Mouse (Mus musculus) heart, postnatal 36 days (tissue): ENCODE results near the gene Camk2d. TPM values are rescaled to one million over a fixed set of nuclear protein-coding genes. Genes with fewer than 3 reads are reported as not detected.

Experiments
- DNase-seq, 2 experiments: peaks; one replicate each; pipeline ENCODE4 v3.0.0; 2021 to 2022
- intact Hi-C: fragments of 180-260 bp; cut with DNase I; formaldehyde crosslinking; loops from one replicate; pipeline ENCODE4 v1.15.1; 2025
- total RNA-seq, 2 experiments: library from RNA; stranded (reverse); gene quantifications; 2 replicates each; pipeline ENCODE4 v1.2.3; 2021

Gene Camk2d
- 100 to 1,000 TPM; 138 to 147 TPM for total RNA-seq

DNA sequence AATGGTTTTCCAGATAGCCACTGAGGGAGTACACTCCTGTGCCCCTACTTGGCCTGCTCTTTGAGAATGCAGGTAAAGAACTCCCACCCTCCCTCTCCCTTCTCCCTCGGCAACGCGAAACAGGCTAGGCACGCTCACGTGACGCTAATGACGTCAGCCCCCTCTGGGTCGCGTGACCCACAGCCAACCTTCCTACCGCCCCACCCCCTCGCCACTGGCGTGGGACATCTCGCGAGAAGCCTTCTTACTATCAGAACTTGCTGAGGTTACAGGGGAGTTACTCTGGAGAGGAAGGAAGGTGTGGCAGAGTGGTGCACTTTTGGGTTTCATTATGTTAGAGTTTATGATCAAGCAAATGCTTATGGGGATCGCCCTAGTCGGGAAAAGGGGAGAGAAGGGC lies at the start of gene Camk2d:
Gene Camk2d (plus strand): TSS at position 217 of the 400 bp plus-strand sequence.
- intact Hi-C loops, result loop anchor here (1.0 to 10.0 kb wide), 3 partner anchors 96 to 551 kb away; no protein-coding TSS in a partner anchor
- DNase-seq, result peak; percentile 95 to 97

DNA sequence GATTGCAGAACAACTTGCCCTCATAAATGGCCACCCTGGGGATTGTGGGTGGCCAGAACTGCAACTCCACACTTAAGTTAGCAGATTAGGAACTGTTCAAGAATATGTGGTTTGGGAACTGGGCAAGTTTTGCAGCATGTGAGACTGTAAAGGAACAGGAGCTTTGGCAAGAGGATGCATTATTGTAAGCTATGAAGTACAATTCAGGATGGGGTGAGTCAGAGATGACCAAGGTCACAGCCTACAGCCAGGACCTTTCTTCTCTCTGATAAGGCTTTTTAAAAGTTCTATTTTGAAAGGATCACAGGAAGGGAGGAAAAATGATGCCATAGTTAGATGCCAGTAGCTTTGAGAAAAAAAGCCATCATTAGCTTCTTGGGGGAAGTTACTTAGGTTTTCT lies 48.2 kb upstream of the Camk2d start:
- no peak for DNase-seq
- intact Hi-C loops, result no loop called here

GRCm38 (mm10) chr3:126563646-126564045 lies 32.5 kb upstream of the Camk2d start:
- intact Hi-C loops, result no loop called here
- no peak for DNase-seq

DNA sequence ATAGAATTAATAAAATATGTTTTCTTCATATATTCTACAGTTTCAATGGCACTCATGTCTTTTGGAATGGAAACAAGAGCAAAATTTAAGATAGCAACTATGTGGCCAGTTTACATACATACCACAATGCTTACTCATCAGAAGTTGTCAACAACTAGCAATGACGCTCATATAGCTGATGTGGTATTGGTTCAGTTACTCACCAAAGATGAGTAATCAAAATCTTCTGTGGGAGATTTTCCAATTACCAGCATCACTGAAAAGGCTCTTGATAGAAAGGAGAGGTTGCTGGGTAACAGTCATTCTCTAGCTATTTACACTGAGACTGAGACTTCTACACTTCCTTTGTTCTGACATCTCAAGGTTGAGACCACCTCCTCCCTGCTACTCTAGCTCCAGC lies 25.5 kb upstream of the Camk2d start:
- intact Hi-C loops, result no loop called here

GRCm38 (mm10) chr3:126572915-126573314 lies 23.2 kb upstream of the Camk2d start:
- intact Hi-C loops, result no loop called here
- DNase-seq, result no peak

More for the DNA sequence above, 25.5 kb upstream of the Camk2d start:
- DNase-seq, result no peak

DNA sequence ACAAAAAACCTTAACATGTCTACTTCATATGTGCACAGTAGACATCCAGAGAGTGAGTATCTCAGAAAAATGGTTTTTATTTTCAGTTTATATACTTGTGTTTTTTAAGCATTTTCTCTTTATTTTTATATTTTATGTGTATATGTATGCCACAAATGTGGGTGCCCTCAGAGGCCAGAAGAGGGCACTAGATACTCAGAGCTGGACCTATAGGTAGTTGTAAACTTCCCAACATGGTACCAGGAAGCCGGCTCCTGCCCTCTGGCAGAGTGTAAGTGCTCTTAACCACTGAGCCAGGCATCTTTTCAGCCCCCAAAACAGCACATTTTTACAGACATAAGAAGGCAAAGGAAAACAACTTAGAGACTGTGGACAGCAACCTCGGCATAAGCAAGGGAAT lies 20.2 kb upstream of the Camk2d start:
- DNase-seq, result no peak
- intact Hi-C loops, result loop anchor here (2.0 to 5.0 kb wide), 2 partner anchors 196 to 327 kb away; no protein-coding TSS in a partner anchor

DNA sequence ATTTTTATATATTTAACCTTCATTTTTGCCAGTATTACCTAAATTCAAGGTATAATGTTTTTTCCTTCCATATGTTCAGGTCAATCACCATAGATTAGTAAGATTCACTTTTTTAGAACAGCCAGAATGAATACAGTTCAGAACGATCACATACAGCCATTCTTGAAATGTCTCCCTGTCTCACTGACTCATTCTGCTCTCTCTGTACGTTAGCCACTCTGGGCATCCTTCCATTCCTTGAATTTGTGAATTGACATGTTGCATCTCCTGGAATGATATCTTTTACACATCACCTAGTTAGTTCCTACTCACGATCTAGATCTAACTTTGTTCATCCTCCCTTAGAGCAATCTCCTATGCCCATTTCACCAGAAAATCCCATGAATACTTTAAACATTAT lies 10.0 kb upstream of the Camk2d start:
- intact Hi-C loops, result no loop called here
- no peak for DNase-seq

DNA sequence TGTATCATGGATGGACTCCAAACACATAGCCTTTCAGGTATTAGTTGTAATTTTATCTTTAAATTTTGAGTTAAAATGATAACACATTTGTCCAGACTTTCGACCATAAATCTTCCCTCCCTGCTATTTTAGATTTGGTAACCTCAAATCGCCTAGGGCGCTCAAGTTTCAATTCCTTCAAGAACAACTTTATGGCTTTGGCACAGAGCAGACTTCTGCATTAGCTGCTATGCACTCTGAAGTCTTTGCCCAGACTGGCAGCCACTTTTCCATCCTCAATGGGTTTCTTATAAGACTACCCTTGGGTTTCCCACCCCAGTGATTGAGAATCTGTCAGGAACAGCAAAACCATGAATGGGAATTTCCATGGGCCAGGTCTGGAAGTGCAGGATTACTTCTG lies 8.6 kb upstream of the Camk2d start:
- DNase-seq, result no peak
- intact Hi-C loops, result no loop called here

DNA sequence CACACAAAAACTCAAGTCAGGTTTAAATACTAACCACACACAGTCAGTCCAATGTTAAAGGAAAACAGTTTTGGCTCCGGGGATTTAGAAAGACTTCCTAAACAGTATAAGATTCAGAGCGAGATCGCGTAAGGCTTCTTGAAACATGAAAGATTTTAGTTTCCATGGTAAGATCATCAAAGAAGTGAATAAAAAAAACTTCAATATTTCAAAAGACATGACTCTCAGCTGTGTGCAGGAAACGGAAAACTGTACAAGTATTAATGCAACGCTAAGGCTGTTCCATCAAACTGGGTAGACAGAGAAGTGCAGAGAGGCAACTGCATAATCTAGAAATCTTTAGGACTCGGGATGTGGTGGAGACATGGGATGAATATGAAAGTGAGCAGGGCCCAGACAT lies 6.5 kb upstream of the Camk2d start:
- DNase-seq, result no peak
- intact Hi-C loops, result no loop called here

DNA sequence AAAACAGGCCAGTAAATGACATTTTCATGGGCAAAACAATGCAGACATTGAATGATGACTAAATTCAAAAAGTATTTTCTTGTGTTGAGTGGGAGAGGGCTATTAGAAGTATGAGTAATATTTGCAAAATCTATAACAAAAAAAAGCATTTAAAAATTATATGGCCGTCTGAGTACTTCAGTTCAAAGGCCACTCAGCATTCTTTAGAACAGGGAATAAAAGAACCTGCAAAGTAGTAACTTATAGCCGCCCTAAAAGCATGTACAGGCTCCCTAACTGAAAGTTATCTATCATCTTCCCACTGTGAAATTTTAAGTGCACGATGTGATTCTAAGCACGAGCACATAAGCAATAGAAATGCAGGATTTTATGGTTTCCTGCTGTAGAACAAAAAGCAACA lies 646 bp upstream of the Camk2d start:
- DNase-seq, result no peak
- intact Hi-C loops, result loop anchor here (5.0 to 10.0 kb wide), 2 partner anchors 237 to 551 kb away; no protein-coding TSS in a partner anchor

GRCm38 (mm10) chr3:126596491-126597160 lies 524 bp downstream of the Camk2d start:
- peak; percentile 84 to 90 for DNase-seq
- intact Hi-C loops, result loop anchor here (1.0 to 10.0 kb wide), 4 partner anchors 96 to 552 kb away; no protein-coding TSS in a partner anchor

DNA sequence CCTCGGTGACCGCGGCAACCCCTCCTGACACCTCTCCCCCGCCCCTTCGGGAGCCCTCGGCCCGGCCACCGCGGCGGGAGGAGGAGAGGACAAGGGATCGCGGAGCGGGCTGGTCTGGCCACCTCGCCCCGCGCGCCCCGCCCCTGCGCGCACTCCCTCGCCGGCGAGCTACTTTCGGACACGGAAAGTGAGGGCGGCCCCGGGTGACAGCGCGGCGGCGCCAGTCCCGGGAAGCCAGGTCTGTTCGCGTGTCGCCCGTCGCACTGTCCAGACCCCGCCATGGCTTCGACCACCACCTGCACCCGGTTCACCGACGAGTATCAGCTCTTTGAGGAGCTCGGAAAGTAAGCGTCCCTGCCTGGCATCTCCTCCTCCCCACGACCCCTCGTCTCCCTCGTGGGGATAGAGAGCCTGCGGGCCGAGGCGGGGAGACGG lies 1.1 kb downstream of the Camk2d start:
- intact Hi-C loops, result loop anchor here (1.0 to 10.0 kb wide), 3 partner anchors 174 to 552 kb away; no protein-coding TSS in a partner anchor
- DNase-seq, result peak; percentile 81 to 90

DNA sequence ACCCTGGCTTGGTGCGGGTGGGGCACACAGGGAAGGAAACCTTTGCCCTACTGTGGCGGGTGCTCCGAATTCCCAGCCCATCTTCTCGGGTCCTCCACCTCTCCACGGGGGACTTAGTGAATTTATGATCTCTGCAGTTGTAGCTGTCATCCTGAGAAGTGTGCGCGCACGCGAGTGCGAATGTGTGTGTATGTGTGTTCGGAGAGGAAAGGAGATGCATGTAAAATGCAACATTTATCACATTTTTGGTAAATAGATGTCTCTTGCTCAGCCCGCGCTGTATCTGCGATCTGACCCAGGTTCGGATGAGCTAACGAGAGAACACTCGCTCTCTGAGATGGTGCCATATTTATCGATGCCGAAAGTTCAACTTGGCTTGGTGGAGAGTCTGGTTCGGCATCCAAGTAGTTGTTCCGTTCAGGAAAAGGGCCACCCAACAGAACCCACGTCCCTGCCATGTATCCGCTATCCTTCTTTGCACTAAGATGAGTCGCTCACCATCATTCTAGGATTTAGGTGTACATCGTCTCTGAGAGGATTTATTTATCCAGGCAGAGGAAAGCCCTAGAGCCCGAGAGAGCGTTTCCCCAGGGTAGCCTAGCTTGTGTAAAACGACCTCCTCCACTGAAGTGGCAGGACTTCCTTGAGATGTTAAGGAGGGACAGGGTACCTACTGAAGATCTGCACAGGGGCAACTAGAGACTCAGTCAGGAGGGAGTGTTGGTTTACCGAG lies 1.7 kb downstream of the Camk2d start:
- peak in 1 of 2 experiments; percentile 57 for DNase-seq
- intact Hi-C loops, result loop anchor here (1.0 to 10.0 kb wide), 4 partner anchors 17 to 553 kb away; no protein-coding TSS in a partner anchor

DNA sequence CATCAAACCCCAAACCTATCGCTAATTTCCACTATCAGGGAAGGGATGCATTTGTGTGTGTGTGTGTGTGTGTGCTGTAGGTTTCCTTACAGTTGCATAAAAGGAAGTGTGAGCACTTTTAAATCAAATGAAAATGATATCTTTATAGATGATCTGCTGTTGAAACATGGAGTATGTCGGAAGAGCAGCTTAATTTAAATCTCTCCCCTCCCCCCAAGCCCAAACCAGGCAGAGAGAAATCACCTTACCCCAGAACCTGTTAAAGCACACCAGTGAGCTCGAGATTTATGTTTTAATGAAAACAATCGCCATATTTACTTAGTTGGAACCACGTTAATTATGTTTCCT lies 2.2 kb downstream of the Camk2d start:
- no peak for DNase-seq
- intact Hi-C loops, result loop anchor here (2.0 to 10.0 kb wide), 3 partner anchors 16 to 554 kb away; no protein-coding TSS in a partner anchor

DNA sequence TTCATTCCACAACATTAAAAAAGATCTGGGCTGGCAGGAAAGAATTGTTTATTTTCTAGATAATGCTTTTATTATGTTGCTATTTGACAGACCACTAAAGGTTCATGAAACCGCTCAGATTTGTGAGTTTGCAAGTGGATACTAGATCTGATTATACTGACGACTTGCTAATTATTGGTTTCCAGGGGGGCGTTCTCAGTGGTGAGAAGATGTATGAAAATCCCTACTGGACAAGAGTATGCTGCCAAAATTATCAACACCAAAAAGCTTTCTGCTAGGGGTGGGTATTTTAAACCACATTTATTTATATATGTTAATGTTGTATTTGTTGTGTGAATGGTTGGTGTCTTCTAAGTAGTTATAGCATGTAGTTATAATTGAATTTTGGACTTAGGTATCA lies 2.8 kb downstream of the Camk2d start:
- no peak for DNase-seq
- intact Hi-C loops, result loop anchor here (2.0 to 10.0 kb wide), 3 partner anchors 16 to 554 kb away; no protein-coding TSS in a partner anchor

DNA sequence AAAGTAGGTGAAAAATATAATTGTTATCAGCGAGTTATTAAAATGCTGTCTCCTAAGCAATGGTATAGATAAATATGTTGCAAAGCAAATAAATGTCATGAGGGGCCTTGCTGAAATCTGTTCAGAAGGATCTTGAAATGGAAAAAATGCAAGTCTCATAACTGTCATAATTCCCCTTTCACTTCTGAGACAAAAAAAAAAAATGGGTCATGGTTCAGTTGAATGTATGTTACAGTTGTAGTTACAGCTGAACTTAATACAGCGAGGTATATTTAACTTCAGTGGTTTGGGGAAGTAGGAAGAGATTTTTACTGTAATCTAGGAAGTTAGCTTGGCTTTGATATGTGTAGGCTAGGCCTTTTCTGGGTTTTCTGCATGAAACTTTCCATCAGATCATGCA lies 3.2 kb downstream of the Camk2d start:
- intact Hi-C loops, result loop anchor here (2.0 to 10.0 kb wide), 3 partner anchors 15 to 555 kb away; no protein-coding TSS in a partner anchor
- no peak for DNase-seq

- intact Hi-C loops, result loop anchor here (2.0 to 10.0 kb wide), 3 partner anchors 15 to 555 kb away; no protein-coding TSS in a partner anchor
- DNase-seq, result no peak
These were observed 3.8 kb downstream of the Camk2d start for GRCm38 (mm10) chr3:126599936-126600335.

- no peak for DNase-seq
- intact Hi-C loops, result no loop called here
These were observed 6.7 kb downstream of the Camk2d start for GRCm38 (mm10) chr3:126602772-126603171.

DNA sequence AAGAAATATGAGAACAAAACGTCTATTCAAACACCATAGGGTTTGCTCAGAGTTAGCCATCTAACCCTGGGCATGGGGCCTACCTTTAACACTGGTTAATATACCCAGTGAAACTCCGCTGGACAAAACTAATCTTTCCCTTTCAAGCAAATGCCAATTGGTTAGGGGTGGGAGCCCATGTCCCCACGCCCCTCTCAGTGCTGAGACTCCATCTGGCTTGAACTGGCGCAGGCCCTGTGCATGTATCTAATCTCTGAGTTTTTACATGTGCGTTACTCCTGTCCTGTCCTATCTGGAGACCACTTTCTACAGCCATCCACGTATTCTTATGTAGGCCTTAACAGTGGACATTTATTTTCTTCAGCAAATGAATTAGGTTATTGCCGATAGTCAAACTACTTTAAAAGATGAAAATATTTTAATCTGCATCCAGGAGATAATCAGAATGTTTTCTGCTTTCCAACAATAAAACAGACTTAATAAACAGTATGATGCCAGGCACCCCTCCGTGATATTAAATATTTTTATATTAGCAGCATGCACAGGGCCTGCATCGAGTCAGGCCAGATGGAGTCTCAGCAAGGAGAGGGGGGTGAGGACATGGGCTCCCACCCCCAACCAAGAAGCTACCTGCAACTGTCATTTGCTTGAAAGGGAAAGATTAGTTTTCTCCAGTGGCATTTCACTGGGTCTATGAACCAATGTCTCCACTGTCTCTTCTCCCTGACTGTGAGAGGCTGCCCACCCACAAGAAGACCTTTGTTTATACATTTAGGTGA lies 8.7 kb downstream of the Camk2d start:
- intact Hi-C loops, result no loop called here
- no peak for DNase-seq

DNA sequence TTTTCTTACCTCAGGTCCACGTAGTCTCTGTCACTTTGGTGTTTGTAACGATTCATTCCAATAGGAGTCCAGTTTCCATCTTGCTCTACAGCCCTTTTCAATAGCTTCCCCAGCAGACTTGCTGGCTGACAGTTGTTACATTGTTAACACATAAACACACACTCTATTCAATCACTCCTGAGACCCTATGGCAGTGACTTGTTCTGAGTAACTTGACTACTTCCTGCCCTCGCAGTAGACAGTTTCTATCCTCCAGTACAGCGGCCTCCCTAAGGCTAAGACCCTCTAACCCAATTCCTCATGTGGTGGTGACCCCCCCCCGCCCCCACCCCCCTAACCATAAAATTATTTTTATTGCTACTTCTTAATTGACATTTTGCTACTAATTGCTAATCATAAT lies 13.2 kb downstream of the Camk2d start:
- no peak for DNase-seq
- intact Hi-C loops, result no loop called here
